Mouse (Mus musculus) embryonic facial prominence, embryonic 12.5 days (tissue): ENCODE results near the gene Gm20547. TPM values are rescaled to one million over a fixed set of nuclear protein-coding genes. Genes with fewer than 3 reads are reported as not detected.
"Not testable (repeated sequence)": the region's sequence is repeated elsewhere in the genome, so short reads cannot be mapped to it uniquely, and the experiment has no call there.

Experiments used
- ATAC-seq: fragments of 200-750 bp; cut with Nextera tagmentation; 2 replicates; pipeline ENCODE4 v1.8.0; 2017; ENCODE audit not compliant: insufficient number of reproducible peaks, insufficient read depth, low FRiP score, low TSS enrichment
- H3K27ac ChIP-seq: fragments of 300-500 bp; sonication (generic); 2 replicates; pipeline ENCODE4 v1.5.1; 2016; ENCODE audit warnings: mild to moderate bottlenecking
- H3K27me3 ChIP-seq: fragments of 300-500 bp; sonication (generic); 2 replicates; pipeline ENCODE4 v1.6.1; 2016; ENCODE audit warnings: mild to moderate bottlenecking, moderate library complexity
- H3K36me3 ChIP-seq: fragments of 300-500 bp; sonication (generic); 2 replicates; pipeline ENCODE4 v1.6.1; 2016; ENCODE audit warnings: mild to moderate bottlenecking
- H3K4me1 ChIP-seq: fragments of 300-500 bp; sonication (generic); 2 replicates; pipeline ENCODE4 v1.6.1; 2016
- H3K4me2 ChIP-seq: fragments of 300-500 bp; sonication (generic); replicated peaks from 2 replicates; pipeline ENCODE4 v1.6.1; 2016; ENCODE audit warnings: mild to moderate bottlenecking, moderate library complexity
- H3K4me3 ChIP-seq: fragments of 300-500 bp; sonication (generic); 2 replicates; pipeline ENCODE4 v1.5.1; 2016; ENCODE audit warnings: mild to moderate bottlenecking
- H3K9ac ChIP-seq: fragments of 300-500 bp; sonication (generic); 2 replicates; pipeline ENCODE4 v1.6.1; 2016; ENCODE audit warnings: mild to moderate bottlenecking, moderate library complexity
- H3K9me3 ChIP-seq: fragments of 300-500 bp; sonication (generic); 2 replicates; pipeline ENCODE4 v1.6.1; 2016; ENCODE audit warnings: mild to moderate bottlenecking, moderate library complexity
- WGBS: fragments of 180-500 bp; shearing (Covaris S2); methylation state at CpG from one replicate; pipeline ENCODE4 v1.1.7; 2016; 5-methylcytosine and 5-hydroxymethylcytosine counted together
- polyA plus RNA-seq: library from polyadenylated mRNA; unstranded; fragments of >200 nt; fragmentation: Nextera tagmentation; extraction: Ambion mirVana; gene quantifications from 2 replicates; pipeline ENCODE4 v1.2.1, GENCODE M21; 2016

Gene Gm20547
- polyA plus RNA-seq, 1 experiment from 2014 or later = 0.31 TPM

GRCm38 (mm10) chr17:34847615-34848014 is 34.2 kb downstream of the Gm20547 start:
- Histone ChIP-seq H3K4me2 (no peak overlapping the region), H3K36me3 (peaks cover 58% of the 10 kb centered on the region), H3K9me3 (no peaks in the 10 kb centered on the region), H3K4me1 (peaks cover 17% of the 10 kb centered on the region), H3K4me3 (no peak overlapping the region), H3K27ac (no peak overlapping the region), H3K27me3 (no peaks in the 10 kb centered on the region), H3K9ac (no peak overlapping the region)
- ATAC-seq = no peak
- 90% methylated on average over 7 of the region's 7 CpGs for WGBS

- Histone ChIP-seq H3K9me3 (no peaks in the 10 kb centered on the region), H3K4me2 (no peak overlapping the region), H3K4me3 (no peak overlapping the region), H3K9ac (no peak overlapping the region), H3K36me3 (peaks cover 58% of the 10 kb centered on the region), H3K27me3 (no peaks in the 10 kb centered on the region), H3K4me1 (peaks cover 17% of the 10 kb centered on the region), H3K27ac (no peak overlapping the region)
- WGBS = 84% methylated on average over 6 of the region's 6 CpGs
- ATAC-seq = no peak
These were observed 34.6 kb downstream of the Gm20547 start for GRCm38 (mm10) chr17:34847192-34847591.

- Histone ChIP-seq H3K4me1 (peaks cover 6% of the 10 kb centered on the region; the same call in 1 of the 2 replicates), H3K27me3 (no peaks in the 10 kb centered on the region), H3K36me3 (peaks cover 79% of the 10 kb centered on the region), H3K4me2 (no peak overlapping the region), H3K27ac (no peak overlapping the region), H3K4me3 (no peak overlapping the region), H3K9me3 (no peaks in the 10 kb centered on the region), H3K9ac (no peak overlapping the region)
- ATAC-seq = no peak
- WGBS = 93% methylated on average over 13 of the region's 13 CpGs
These were observed 37.0 kb downstream of the Gm20547 start for GRCm38 (mm10) chr17:34844884-34845283.

GRCm38 (mm10) chr17:34840736-34841307 is 41.0 kb downstream of the Gm20547 start:
- no peak overlapping the region for H3K27ac ChIP-seq
- H3K4me2 ChIP-seq = no peak overlapping the region
- no peak for ATAC-seq
- no peaks in the 10 kb centered on the region for H3K9me3 ChIP-seq
- peaks cover 17% of the 10 kb centered on the region for H3K4me1 ChIP-seq
- no peaks in the 10 kb centered on the region for H3K27me3 ChIP-seq
- WGBS = 82% methylated on average over 6 of the region's 6 CpGs
- no peak overlapping the region for H3K9ac ChIP-seq
- H3K4me3 ChIP-seq = no peak overlapping the region
- peaks cover 72% of the 10 kb centered on the region for H3K36me3 ChIP-seq

- H3K9me3 ChIP-seq = no peaks in the 10 kb centered on the region
These were observed 43.1 kb downstream of the Gm20547 start for GRCm38 (mm10) chr17:34838785-34839184.

GRCm38 (mm10) chr17:34837464-34838324 is 44.1 kb downstream of the Gm20547 start:
- Histone ChIP-seq H3K4me1 (peaks cover 20% of the 10 kb centered on the region), H3K36me3 (peaks cover 53% of the 10 kb centered on the region), H3K9ac (peak overlapping the region; percentile 84), H3K27ac (peak overlapping the region; percentile 67), H3K27me3 (no peaks in the 10 kb centered on the region), H3K4me3 (peak overlapping the region; percentile 85), H3K9me3 (no peaks in the 10 kb centered on the region), H3K4me2 (peak overlapping the region; percentile 99)
- ATAC-seq = no peak
- 39% methylated on average over 43 of the region's 43 CpGs for WGBS

More at GRCm38 (mm10) chr17:34838785-34839184, 43.1 kb downstream of the Gm20547 start:
- WGBS = 87% methylated on average over 7 of the region's 7 CpGs
- Histone ChIP-seq H3K4me1 (peaks cover 20% of the 10 kb centered on the region), H3K36me3 (peaks cover 51% of the 10 kb centered on the region), H3K27ac (no peak overlapping the region), H3K4me3 (0 out of 2 replicates have a peak overlapping the region, but pooled peaks have one; percentile 85), H3K9ac (no peak overlapping the region), H3K4me2 (peak overlapping the region; percentile 99), H3K27me3 (no peaks in the 10 kb centered on the region)
- ATAC-seq = no peak

- peaks cover 50% of the 10 kb centered on the region for H3K36me3 ChIP-seq
- under 1% methylated on average over 40 of the region's 40 CpGs for WGBS
- peak within 1 kb of the TSS; percentile 85 for H3K4me3 ChIP-seq
- H3K27me3 ChIP-seq = no peaks in the 10 kb centered on the region
- peak within 1 kb of the TSS; percentile 67 for H3K27ac ChIP-seq
- no peaks in the 10 kb centered on the region for H3K9me3 ChIP-seq
- ATAC-seq = peak; percentile 90
- H3K4me1 ChIP-seq = peaks cover 20% of the 10 kb centered on the region
- peak within 1 kb of the TSS; percentile 84 for H3K9ac ChIP-seq
- H3K4me2 ChIP-seq = peak within 1 kb of the TSS; percentile 99
These were observed 45.0 kb downstream of the Gm20547 start, which contains the start of the genes Stk19 and Dxo for GRCm38 (mm10) chr17:34836856-34837221. TSS of gene Stk19 (minus strand) at chr17:34836945. TSS of gene Dxo (plus strand) at chr17:34837019.

- 4% methylated on average over 48 of the region's 48 CpGs for WGBS
- peak overlapping the region; percentile 67 for H3K27ac ChIP-seq
- H3K36me3 ChIP-seq = peaks cover 48% of the 10 kb centered on the region
- H3K4me3 ChIP-seq = peak overlapping the region; percentile 85
- peak overlapping the region; percentile 99 for H3K4me2 ChIP-seq
- H3K4me1 ChIP-seq = peaks cover 20% of the 10 kb centered on the region
- ATAC-seq = peak; percentile 60
- H3K9me3 ChIP-seq = no peaks in the 10 kb centered on the region
- H3K27me3 ChIP-seq = no peaks in the 10 kb centered on the region
- peak overlapping the region; percentile 77 for H3K9ac ChIP-seq
These were observed 45.5 kb downstream of the Gm20547 start for GRCm38 (mm10) chr17:34836155-34836855.

GRCm38 (mm10) chr17:34830776-34831175 is 51.1 kb downstream of the Gm20547 start:
- 74% methylated on average over 1 of the region's 1 CpGs for WGBS
- not testable (repeated sequence) for H3K27ac ChIP-seq, H3K27me3 ChIP-seq, H3K4me3 ChIP-seq, H3K4me1 ChIP-seq, H3K4me2 ChIP-seq, H3K9me3 ChIP-seq, H3K9ac ChIP-seq, ATAC-seq
- peaks cover 51% of the 10 kb centered on the region for H3K36me3 ChIP-seq

- H3K27me3 ChIP-seq = no peaks in the 10 kb centered on the region
- H3K9me3 ChIP-seq = no peaks in the 10 kb centered on the region
- no peak overlapping the region for H3K4me2 ChIP-seq
- 76% methylated on average over 7 of the region's 7 CpGs for WGBS
- H3K4me1 ChIP-seq = no peaks in the 10 kb centered on the region
- no peak overlapping the region for H3K27ac ChIP-seq
- no peak for ATAC-seq
- no peak overlapping the region for H3K9ac ChIP-seq
- no peaks in the 10 kb centered on the region for H3K36me3 ChIP-seq
- no peak overlapping the region for H3K4me3 ChIP-seq
These were observed 66.9 kb downstream of the Gm20547 start for GRCm38 (mm10) chr17:34814818-34815370.

- H3K27me3 ChIP-seq, H3K27ac ChIP-seq, H3K4me3 ChIP-seq, H3K4me1 ChIP-seq, H3K9me3 ChIP-seq, H3K4me2 ChIP-seq, H3K9ac ChIP-seq, H3K36me3 ChIP-seq, ATAC-seq: not testable (repeated sequence)
- WGBS = 63% methylated on average over 12 of the region's 12 CpGs
These were observed 68.1 kb downstream of the Gm20547 start for GRCm38 (mm10) chr17:34813747-34814146.
